Mouse (Mus musculus) left cerebral cortex, adult 2 months (tissue): ENCODE data around the gene Samd4. TPM values are rescaled to one million over a fixed set of nuclear protein-coding genes. Genes with fewer than 3 reads are reported as not detected.

Experiments
- DNase-seq, 2 experiments: peaks; one replicate each; pipeline ENCODE4 v3.0.0; 2021 to 2022; ENCODE audit warnings: low spot score in 2 of 2, mixed read lengths in 1 of 2; ENCODE audit errors: extremely low spot score in 1 of 2
- H3K27ac ChIP-seq: fragments of 200-600 bp; 2 replicates; pipeline ENCODE4 v1.8.1; 2022
- H3K4me3 ChIP-seq: fragments of 200-600 bp; 2 replicates; pipeline ENCODE4 v1.8.1; 2022
- CTCF ChIP-seq: fragments of 200-600 bp; IDR thresholded peaks from 2 replicates; pipeline ENCODE4 v1.8.1; 2022; ENCODE audit warnings: antibody characterized with exemption, mild to moderate bottlenecking, moderate library complexity
- intact Hi-C: fragments of 180-260 bp; cut with DNase I; formaldehyde crosslinking; loops from one replicate; pipeline ENCODE4 v1.15.1; 2025
- total RNA-seq, 2 experiments: library from RNA; stranded (reverse); gene quantifications; 2 replicates each; pipeline ENCODE4 v1.2.3; 2021

Gene Samd4
- total RNA-seq, 2 experiments from 2014 or later, result 26.8 to 32.1 TPM

DNA sequence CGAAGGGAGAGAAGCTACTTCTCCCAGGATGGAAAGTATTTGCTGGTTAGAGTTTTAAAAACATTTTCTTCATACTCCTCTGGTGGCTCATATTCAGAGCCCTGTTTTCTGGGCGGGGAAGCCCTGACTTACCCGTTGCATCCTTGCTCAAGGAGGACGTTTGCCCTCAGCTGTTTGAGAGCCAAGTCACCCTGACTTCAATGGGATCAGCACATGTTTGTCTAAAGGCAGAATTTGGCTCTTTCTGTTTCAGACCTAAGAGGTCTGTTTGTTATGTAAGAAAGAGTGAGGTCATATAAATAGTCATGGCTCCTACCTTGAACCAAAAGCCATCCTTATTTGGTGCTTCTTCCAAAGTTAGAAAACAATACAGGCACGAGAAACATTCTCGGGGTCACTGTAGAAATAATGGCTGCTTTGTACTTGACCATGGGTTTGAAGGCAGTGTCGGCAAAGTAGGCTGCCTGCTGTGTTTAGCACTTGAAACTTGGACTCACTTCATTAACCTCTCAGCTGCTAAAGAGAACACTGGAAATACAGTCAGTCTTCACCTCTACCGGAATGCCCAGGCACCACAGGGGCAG, 102.0 kb downstream of the Samd4 start:
- H3K27ac ChIP-seq, result no peak overlapping the region
- TF ChIP-seq CTCF, result no peak

DNA sequence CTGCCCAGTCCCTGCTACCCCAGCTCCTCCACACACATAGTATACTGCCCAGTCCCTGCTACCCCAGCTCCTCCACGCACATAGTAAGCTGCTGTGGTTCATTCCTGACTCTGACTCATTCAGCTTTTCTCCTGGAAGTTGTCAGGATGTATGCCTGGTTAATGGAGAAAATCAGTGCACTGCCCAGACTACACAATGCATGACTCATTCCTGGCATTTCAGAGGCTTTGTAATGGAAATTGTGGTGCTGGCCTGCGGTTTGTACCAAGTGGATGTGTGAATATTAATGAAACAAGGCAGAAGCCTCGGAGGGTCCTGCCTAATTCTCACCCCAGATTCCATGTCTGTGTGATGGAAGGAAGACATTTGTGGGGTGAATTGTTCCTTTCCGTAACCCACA, 107.0 kb downstream of the Samd4 start:
- intact Hi-C loops, result no loop called here
- Histone ChIP-seq H3K4me3 (no peak overlapping the region), H3K27ac (no peak overlapping the region; the same call in 1 of the 2 replicates)
- no peak for TF ChIP-seq CTCF
- no peak for DNase-seq

More for the DNA sequence above, 102.0 kb downstream of the Samd4 start:
- DNase-seq, result no peak
- no peak overlapping the region for H3K4me3 ChIP-seq
- intact Hi-C loops, result no loop called here

- no peak for DNase-seq
- H3K4me3 ChIP-seq, result no peak overlapping the region
- no peak for TF ChIP-seq CTCF
- no peak overlapping the region for H3K27ac ChIP-seq
- intact Hi-C loops, result no loop called here
Observed at GRCm38 (mm10) chr14:46990450-46990849, 107.8 kb downstream of the Samd4 start.

- Histone ChIP-seq H3K27ac (no peak overlapping the region), H3K4me3 (no peak overlapping the region)
- intact Hi-C loops, result no loop called here
- no peak for TF ChIP-seq CTCF
- DNase-seq, result no peak
Observed at GRCm38 (mm10) chr14:46994704-46995103, 112.0 kb downstream of the Samd4 start.

DNA sequence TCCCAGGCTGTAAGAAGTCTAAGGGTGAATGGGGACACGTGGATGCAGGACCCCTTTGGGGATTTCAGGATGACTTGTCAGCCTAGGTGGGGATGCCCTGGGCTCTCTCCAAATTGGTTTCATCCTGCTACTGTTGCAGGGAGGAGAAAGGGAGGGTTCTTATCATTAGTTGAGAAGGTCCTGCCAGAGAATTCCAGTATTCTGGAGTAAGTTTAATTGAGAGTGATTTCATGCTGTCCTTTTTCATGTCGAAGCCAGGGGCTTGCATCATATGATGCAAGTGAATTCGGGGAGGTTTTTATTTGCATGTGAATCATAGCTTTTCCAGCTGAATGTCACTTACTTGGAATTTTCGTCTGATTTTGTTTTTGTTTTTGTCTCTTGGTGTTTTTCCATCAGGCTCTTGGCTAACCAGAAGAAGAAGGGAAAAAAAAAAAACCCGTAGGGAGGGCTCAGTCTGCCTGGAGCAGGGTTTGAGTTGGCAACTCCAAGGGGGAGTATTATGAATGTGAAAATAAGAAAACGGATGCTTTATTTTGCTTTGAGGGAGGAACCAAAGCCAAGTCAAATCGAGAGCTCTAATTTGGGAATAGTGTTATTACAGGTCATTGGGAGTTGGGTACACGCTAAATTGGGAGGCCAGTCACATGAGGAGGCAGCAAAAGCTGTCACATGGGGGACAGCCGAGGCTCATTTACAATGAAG, 116.8 kb downstream of the Samd4 start:
- H3K27ac ChIP-seq, result no peak overlapping the region
- no peak overlapping the region for H3K4me3 ChIP-seq
- no peak; the same call in 1 of the 2 replicates for TF ChIP-seq CTCF
- intact Hi-C loops, result loop anchor here (5.0 kb wide), 1 partner anchor 88 kb away; no protein-coding TSS in a partner anchor
- DNase-seq, result no peak

DNA sequence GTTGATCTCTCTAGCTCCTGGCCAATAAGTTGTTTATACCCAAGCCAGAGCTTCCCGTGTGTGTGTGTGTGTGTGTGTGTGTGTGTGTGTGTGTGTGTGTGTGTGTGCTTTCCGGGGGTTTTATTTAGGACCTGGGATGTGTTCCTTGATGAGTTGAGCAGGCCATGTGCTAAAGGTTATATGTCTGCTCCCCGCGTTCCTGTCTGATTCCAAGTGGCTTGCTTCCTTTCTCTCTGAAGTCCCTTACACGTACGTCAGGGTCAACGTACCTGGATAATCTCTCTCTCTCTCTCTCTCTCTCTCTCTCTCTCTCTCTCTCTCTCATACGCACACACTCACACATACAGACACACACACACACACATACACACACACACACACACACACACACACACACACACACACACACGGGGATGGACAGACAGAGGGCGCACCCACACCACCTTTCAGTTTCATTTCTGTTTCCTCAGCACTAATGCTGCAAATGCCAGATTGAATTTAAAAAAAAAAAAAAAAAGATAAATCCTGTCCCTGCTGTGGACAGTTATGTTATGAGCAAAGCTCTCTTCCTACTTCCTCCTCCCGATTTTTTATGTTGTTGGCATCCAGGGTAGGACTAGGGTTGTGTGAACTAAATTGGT, 117.6 kb downstream of the Samd4 start:
- H3K27ac ChIP-seq, result no peak overlapping the region

GRCm38 (mm10) chr14:47000786-47001761, 118.4 kb downstream of the Samd4 start:
- intact Hi-C loops, result loop anchor here (5.0 kb wide), 1 partner anchor 86 kb away; no protein-coding TSS in a partner anchor
- DNase-seq, result no peak
- no peak overlapping the region for H3K4me3 ChIP-seq
- no peak overlapping the region for H3K27ac ChIP-seq
- no peak for TF ChIP-seq CTCF

More for the DNA sequence above, 117.6 kb downstream of the Samd4 start:
- no peak overlapping the region for H3K4me3 ChIP-seq
- no peak for TF ChIP-seq CTCF
- DNase-seq, result no peak
- intact Hi-C loops, result loop anchor here (5.0 kb wide), 1 partner anchor 87 kb away; no protein-coding TSS in a partner anchor

- DNase-seq, result peak; percentile 31 to 49
- intact Hi-C loops, result loop anchor here (2.0 to 5.0 kb wide), 2 partner anchors 83 to 121 kb away; partner anchors contain the start of gene Samd4
- Histone ChIP-seq H3K4me3 (no peak overlapping the region), H3K27ac (no peak overlapping the region)
- peak; percentile 67 for TF ChIP-seq CTCF
Observed at GRCm38 (mm10) chr14:47004161-47004560, 121.5 kb downstream of the Samd4 start.

GRCm38 (mm10) chr14:47011171-47012139, 128.8 kb downstream of the Samd4 start:
- H3K27ac ChIP-seq, result no peak overlapping the region
- TF ChIP-seq CTCF, result no peak
- no peak overlapping the region for H3K4me3 ChIP-seq
- intact Hi-C loops, result no loop called here
- peak; percentile 29 to 58 for DNase-seq

DNA sequence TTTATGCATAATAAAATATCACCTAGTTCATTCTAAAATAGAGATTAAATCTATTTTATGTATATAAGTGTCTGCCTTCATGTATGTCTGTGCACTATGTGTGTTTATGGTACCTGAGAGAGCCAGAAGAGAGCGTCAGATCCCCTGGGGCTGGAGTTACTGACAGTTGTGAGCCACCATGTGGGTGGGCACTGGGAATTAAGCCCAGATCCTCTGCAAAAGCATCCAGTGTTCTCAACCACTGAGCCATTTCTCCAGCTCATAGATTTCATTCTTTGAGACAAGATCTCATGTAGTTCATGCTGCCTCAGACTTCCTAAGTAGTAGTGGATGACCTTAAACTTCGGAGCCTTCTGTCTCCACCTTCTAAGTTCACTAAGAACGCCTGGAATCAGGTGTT, 133.0 kb downstream of the Samd4 start:
- intact Hi-C loops, result no loop called here
- Histone ChIP-seq H3K4me3 (no peak overlapping the region), H3K27ac (no peak overlapping the region)
- DNase-seq, result no peak
- no peak for TF ChIP-seq CTCF
